Mouse (Mus musculus) hindbrain, embryonic 14.5 days (tissue): ENCODE results near the gene Notum. TPM values are rescaled to one million over a fixed set of nuclear protein-coding genes. Genes with fewer than 3 reads are reported as not detected.

ENCODE experiments used
- ATAC-seq: fragments of 200-750 bp; cut with Nextera tagmentation; 2 replicates; pipeline ENCODE4 v1.8.0; 2017; ENCODE audit warnings: moderate number of reproducible peaks, mild to moderate bottlenecking, moderate TSS enrichment, moderate library complexity; ENCODE audit not compliant: low FRiP score
- DNase-seq: peaks from one replicate; pipeline ENCODE4 v3.0.0-alpha.2; 2015; ENCODE audit warnings: low spot score
- H3K27ac ChIP-seq: fragments of 300-500 bp; sonication (generic); 2 replicates; pipeline ENCODE4 v1.5.1; 2014; ENCODE audit warnings: mild to moderate bottlenecking, moderate library complexity
- H3K27me3 ChIP-seq: fragments of 300-500 bp; sonication (generic); 2 replicates; pipeline ENCODE4 v1.6.1; 2014; ENCODE audit warnings: mild to moderate bottlenecking, low read length, mixed read lengths; ENCODE audit not compliant: control insufficient read depth, insufficient read depth
- H3K36me3 ChIP-seq: fragments of 300-500 bp; sonication (generic); replicated peaks from 2 replicates; pipeline ENCODE4 v1.6.1; 2014; ENCODE audit not compliant: control insufficient read depth, insufficient read depth
- H3K4me1 ChIP-seq: fragments of 300-500 bp; sonication (generic); replicated peaks from 2 replicates; pipeline ENCODE4 v1.6.1; 2014; ENCODE audit warnings: antibody characterized with exemption, low read length, mixed read lengths; ENCODE audit not compliant: control insufficient read depth, insufficient read depth
- H3K4me2 ChIP-seq: fragments of 300-500 bp; sonication (generic); replicated peaks from 2 replicates; pipeline ENCODE4 v1.6.1; 2014; ENCODE audit warnings: mild to moderate bottlenecking, moderate library complexity
- H3K4me3 ChIP-seq: fragments of 300-500 bp; sonication (generic); replicated peaks from 2 replicates; pipeline ENCODE4 v1.5.1; 2014; ENCODE audit warnings: mild to moderate bottlenecking, low read length
- H3K9ac ChIP-seq: fragments of 300-500 bp; sonication (generic); 2 replicates; pipeline ENCODE4 v1.6.1; 2014
- H3K9me3 ChIP-seq: fragments of 300-500 bp; sonication (generic); 2 replicates; pipeline ENCODE4 v1.6.1; 2016; ENCODE audit warnings: low read length; ENCODE audit not compliant: control insufficient read depth
- WGBS: fragments of 180-500 bp; shearing (Covaris S2); extraction: QIAGEN DNeasy Blood & Tissue Kit; methylation state at CpG from one replicate; pipeline ENCODE4 v1.1.7; 2014; 5-methylcytosine and 5-hydroxymethylcytosine counted together
- polyA plus RNA-seq: library from polyadenylated mRNA; unstranded; fragments of >200 nt; fragmentation: Nextera tagmentation; extraction: Ambion mirVana; gene quantifications from 2 replicates; pipeline ENCODE4 v1.2.1, GENCODE M21; 2014

Notum gene
- polyA plus RNA-seq, 1 experiment from 2014 or later: 2.2 TPM

DNA sequence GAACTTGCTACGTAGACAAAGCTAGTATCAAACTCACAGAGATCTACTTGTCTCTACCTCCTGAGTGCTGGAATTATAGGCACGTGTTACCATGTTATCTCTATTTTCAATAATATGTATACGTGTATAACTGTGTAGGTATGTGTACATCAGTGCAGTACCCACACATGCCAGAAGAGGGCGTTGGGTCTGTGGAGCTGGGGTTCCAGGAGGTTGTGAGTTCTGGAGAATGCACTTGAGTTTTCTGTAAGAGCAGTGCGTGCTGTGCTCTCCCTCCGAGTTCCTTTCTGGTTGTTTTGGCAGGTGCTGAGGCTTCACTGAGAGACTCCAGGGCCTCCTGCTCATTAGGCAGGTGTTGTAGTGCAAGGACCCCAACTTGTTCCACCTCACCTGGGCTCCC, 35.6 kb upstream of the Notum start:
- no peaks in the 10 kb centered on the region for H3K9me3 ChIP-seq
- ATAC-seq: no peak
- WGBS: 95% methylated on average over 6 of the region's 6 CpGs
- H3K27ac ChIP-seq: no peak overlapping the region
- H3K4me1 ChIP-seq: no peaks in the 10 kb centered on the region; the same call in 1 of the 2 replicates
- no peak overlapping the region for H3K9ac ChIP-seq
- no peaks in the 10 kb centered on the region for H3K27me3 ChIP-seq
- H3K36me3 ChIP-seq: peaks cover 45% of the 10 kb centered on the region
- no peak overlapping the region for H3K4me3 ChIP-seq
- no peak overlapping the region for H3K4me2 ChIP-seq
- no peak for DNase-seq

DNA sequence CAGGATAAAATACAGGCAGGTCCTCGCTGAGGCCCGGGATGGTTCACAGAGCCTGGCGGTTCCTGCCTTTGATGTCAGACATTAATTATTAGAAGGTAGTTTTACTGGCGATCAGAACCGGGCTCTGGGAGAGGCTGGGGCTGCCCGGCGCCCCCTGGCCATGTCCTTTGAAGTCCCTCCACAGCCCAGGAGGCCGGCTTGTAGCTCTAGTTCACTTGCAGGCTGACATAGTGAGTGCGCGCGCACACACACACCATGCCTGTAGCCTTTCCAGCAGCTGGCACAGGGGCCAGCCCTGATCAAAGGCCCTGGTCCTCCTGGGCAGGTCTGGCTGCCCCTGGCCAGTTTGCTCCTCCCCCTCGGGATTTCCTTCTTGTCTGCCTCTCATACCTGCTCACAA, 34.7 kb upstream of the Notum start:
- H3K9ac ChIP-seq: no peak overlapping the region
- no peak overlapping the region for H3K4me3 ChIP-seq
- DNase-seq: no peak
- no peak overlapping the region for H3K4me2 ChIP-seq
- no peak for ATAC-seq
- H3K4me1 ChIP-seq: no peaks in the 10 kb centered on the region; the same call in 1 of the 2 replicates
- no peaks in the 10 kb centered on the region for H3K9me3 ChIP-seq
- 42% methylated on average over 12 of the region's 12 CpGs for WGBS
- H3K27ac ChIP-seq: no peak overlapping the region
- no peaks in the 10 kb centered on the region for H3K27me3 ChIP-seq
- peaks cover 42% of the 10 kb centered on the region for H3K36me3 ChIP-seq

DNA sequence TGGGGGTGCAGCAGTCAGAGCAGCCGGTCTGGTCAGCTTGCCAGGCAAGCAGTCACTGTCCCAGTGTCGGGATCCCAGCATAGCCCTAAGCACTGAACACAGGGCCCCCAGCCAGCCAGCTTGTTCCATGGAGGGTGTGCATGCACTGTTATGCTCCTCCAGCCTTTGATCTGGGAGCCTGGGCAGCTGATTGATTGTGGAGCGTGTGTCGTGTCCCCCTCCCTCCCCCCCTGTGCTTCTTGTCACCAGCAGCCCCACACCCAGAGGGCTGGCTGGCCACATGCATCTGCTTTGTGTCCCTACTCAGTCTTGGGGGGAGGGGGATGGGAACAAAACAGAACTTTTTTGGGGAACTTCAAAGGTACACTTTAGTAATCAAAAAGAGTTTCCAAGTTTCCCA, 34.2 kb upstream of the Notum start:
- no peak for DNase-seq
- H3K27me3 ChIP-seq: no peaks in the 10 kb centered on the region
- no peaks in the 10 kb centered on the region; the same call in 1 of the 2 replicates for H3K4me1 ChIP-seq
- H3K4me3 ChIP-seq: no peak overlapping the region
- no peak overlapping the region for H3K9ac ChIP-seq
- H3K27ac ChIP-seq: no peak overlapping the region
- H3K4me2 ChIP-seq: no peak overlapping the region
- peak; percentile 46; the same call in 1 of the 2 replicates for ATAC-seq
- no peaks in the 10 kb centered on the region for H3K9me3 ChIP-seq
- peaks cover 43% of the 10 kb centered on the region for H3K36me3 ChIP-seq
- 12% methylated on average over 4 of the region's 4 CpGs for WGBS

DNA sequence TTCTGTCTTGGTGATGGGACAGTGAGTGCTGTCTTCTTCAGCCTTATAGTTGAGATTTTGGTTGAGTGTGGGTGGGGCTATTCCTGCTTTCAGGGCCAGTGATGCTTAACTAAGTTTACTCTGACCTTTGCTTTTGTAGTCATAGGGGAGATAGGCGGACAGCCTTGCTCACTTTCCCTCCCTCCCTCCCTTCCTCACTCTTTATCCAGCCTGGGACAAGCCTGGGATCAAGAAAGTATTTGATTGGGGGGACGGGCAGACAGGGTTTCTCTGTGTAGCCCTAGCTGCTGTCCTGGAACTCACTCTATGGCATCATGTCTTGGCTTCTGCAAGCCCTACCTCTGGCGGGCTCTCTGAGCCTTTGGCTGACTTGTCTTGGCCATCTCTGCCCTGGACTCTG, 32.5 kb upstream of the Notum start:
- peaks cover 51% of the 10 kb centered on the region for H3K36me3 ChIP-seq
- no peak overlapping the region for H3K9ac ChIP-seq
- H3K9me3 ChIP-seq: no peaks in the 10 kb centered on the region
- no peaks in the 10 kb centered on the region; the same call in 1 of the 2 replicates for H3K4me1 ChIP-seq
- WGBS: 58% methylated on average over 3 of the region's 3 CpGs
- H3K27me3 ChIP-seq: no peaks in the 10 kb centered on the region
- no peak overlapping the region for H3K4me3 ChIP-seq
- H3K4me2 ChIP-seq: no peak overlapping the region
- ATAC-seq: no peak
- DNase-seq: no peak
- H3K27ac ChIP-seq: no peak overlapping the region

DNA sequence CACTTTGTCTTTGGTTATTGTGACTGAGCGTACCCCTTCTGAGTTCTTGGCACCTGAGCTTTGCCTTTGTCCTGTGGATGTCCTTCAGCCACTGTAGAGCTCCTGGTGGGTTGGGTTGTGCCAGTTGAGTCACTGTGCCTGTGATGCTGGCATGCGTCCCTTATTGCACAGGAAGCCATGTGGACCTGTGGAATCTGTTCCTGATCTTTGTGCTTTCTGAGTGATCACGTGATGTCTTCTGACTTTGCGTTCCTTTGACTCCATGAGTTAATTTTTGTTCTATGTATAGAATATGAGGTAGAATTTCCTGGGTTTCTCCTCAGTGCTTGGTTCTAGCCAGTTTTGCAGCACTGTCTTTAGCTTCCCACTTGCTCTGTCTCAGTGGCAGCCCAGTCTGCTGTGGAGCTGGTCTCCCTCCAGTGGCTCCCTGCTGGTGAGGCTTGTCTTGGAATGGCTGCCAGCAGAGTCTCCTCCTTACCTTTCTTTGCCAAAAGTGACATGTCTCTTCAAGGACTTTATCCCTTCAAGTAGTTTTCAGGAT, 31.6 kb upstream of the Notum start:
- no peaks in the 10 kb centered on the region; the same call in 1 of the 2 replicates for H3K4me1 ChIP-seq
- peaks cover 60% of the 10 kb centered on the region for H3K36me3 ChIP-seq
- H3K27ac ChIP-seq: no peak overlapping the region
- H3K4me3 ChIP-seq: no peak overlapping the region
- no peaks in the 10 kb centered on the region for H3K9me3 ChIP-seq
- H3K4me2 ChIP-seq: no peak overlapping the region
- DNase-seq (no peak), ATAC-seq (no peak)
- H3K27me3 ChIP-seq: no peaks in the 10 kb centered on the region
- no peak overlapping the region for H3K9ac ChIP-seq
- 94% methylated on average over 4 of the region's 4 CpGs for WGBS

DNA sequence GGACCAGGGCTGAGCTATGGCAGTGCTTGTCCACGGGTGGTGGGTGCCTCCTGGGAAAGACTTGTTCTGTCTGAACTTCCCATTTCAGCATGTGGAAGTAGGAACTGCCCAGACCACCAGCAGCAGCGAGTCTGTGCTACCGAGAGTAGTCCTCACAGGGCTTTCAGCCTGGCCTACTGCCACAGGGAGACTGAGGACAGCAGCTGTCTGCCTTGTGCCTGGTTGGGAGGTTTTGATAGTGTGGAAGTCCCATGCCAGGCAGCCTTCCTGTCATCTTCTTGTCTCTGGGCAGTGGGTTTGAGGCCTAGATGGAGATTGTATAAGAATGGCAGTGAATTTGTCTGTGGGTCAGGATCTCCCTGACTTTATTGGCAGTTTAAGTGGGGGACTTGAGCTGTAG, 28.4 kb upstream of the Notum start:
- Histone ChIP-seq H3K9me3 (no peaks in the 10 kb centered on the region), H3K4me2 (no peak overlapping the region), H3K36me3 (peaks cover 72% of the 10 kb centered on the region), H3K4me3 (no peak overlapping the region), H3K27me3 (no peaks in the 10 kb centered on the region), H3K27ac (no peak overlapping the region), H3K9ac (no peak overlapping the region), H3K4me1 (no peaks in the 10 kb centered on the region)
- no peak for ATAC-seq
- DNase-seq: no peak
- 86% methylated on average over 3 of the region's 3 CpGs for WGBS

DNA sequence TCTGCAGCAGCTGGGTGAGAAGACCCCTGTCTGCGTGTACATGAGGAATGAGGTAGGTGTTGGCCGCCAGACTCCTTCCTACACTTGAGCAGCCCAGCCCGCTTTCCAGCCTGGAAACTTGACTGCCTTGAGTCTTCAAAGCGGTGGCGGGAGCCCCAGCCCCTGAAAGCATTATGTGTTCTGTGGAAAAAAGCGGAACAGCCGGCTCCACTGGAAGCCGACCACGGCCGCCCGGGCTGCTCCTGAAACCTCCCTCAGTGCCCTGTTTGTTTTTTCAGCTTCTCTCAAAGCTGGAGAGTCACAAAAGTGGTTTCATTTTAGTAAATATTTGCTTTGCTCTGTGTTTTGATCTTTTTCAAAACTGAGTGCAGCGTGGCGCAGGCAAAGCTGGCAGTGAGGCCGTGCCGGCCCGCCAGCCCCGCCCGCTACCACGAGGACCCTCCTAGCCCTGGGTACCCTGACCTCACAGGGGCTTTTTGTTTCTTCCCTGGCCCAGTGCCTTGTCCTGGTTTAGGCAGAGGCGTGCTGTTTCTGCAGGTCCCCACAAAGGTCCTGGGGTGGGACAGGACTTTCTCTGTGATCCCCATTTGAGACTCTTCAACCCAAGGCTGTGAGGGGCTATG, 25.8 kb upstream of the Notum start:
- Histone ChIP-seq H3K36me3 (peaks cover 70% of the 10 kb centered on the region), H3K9ac (no peak overlapping the region), H3K4me3 (no peak overlapping the region), H3K4me2 (no peak overlapping the region), H3K27ac (no peak overlapping the region), H3K9me3 (no peaks in the 10 kb centered on the region), H3K27me3 (no peaks in the 10 kb centered on the region), H3K4me1 (no peaks in the 10 kb centered on the region)
- 74% methylated on average over 20 of the region's 20 CpGs for WGBS
- DNase-seq (no peak), ATAC-seq (no peak)

DNA sequence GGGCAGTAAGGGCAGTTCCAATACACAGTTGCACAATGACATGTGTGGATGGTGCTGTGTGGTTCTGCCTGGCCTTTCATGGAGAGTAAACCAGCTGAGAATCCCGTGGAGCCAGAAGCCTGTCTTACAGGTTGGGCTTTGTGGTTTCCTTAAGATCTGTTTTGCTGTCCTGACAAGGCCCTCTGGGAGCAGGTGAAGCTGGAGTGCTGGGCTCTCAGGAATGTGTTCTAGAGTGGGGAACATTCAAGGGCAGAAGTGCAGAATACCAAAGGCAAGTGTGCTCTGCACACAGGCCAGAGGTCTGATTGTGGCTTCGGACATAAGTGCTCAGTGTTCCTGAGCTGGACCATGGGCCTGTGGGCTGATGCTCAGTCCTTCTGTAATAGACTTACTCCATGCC, 23.7 kb upstream of the Notum start:
- peaks cover 72% of the 10 kb centered on the region for H3K36me3 ChIP-seq
- ATAC-seq: no peak
- 93% methylated on average over 2 of the region's 2 CpGs for WGBS

DNA sequence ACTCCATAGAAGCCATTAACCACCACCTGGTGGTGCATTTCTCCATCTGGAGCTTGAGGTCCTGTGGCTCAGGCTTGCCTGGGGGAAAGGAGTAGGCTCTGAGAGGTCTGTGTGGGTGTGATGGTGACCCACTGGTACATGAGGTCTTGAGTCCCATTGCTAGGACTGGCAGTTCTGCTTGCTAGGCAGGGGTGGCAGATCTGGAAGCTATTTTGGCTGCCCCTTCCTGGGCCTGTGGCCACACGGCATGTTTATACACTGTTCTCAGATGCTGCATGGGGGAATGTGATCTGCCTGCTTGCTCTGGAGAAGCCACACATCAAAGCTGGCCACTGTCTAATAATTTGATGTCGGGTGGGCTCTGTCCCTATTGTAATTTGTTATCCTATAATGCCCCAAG, 23.1 kb upstream of the Notum start:
- H3K4me1 ChIP-seq: no peaks in the 10 kb centered on the region
- no peak overlapping the region for H3K27ac ChIP-seq
- H3K36me3 ChIP-seq: peaks cover 72% of the 10 kb centered on the region
- no peaks in the 10 kb centered on the region for H3K9me3 ChIP-seq
- WGBS: 91% methylated on average over 2 of the region's 2 CpGs
- ATAC-seq (no peak), DNase-seq (no peak)
- H3K4me2 ChIP-seq: no peak overlapping the region
- H3K4me3 ChIP-seq: no peak overlapping the region
- no peak overlapping the region for H3K9ac ChIP-seq
- no peaks in the 10 kb centered on the region for H3K27me3 ChIP-seq

More for the DNA sequence above, 23.7 kb upstream of the Notum start:
- DNase-seq: no peak
- H3K4me2 ChIP-seq: no peak overlapping the region
- H3K9me3 ChIP-seq: no peaks in the 10 kb centered on the region
- no peaks in the 10 kb centered on the region for H3K27me3 ChIP-seq
- H3K4me1 ChIP-seq: no peaks in the 10 kb centered on the region
- no peak overlapping the region for H3K9ac ChIP-seq
- H3K27ac ChIP-seq: no peak overlapping the region
- H3K4me3 ChIP-seq: no peak overlapping the region

DNA sequence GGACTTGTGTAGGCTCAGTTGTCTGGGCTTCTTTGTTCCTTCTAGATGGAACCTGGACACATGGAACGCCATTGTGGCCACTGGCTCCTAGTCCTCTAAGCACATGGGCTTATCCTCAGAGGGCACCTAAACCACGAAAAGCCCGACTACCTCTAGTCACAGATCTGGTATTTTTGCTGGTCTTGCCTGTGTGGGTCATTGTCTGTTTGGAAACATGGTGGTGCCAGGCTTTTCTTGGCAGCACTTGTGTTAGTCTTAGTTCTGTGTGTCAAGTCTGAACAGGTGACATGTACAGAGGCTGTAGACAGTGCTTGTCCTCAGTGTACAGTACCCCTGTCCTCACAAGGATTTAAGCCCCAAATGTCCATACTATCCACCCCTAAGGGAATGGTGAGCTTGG, 22.6 kb upstream of the Notum start:
- Histone ChIP-seq H3K36me3 (peaks cover 72% of the 10 kb centered on the region), H3K27ac (no peak overlapping the region), H3K4me3 (no peak overlapping the region), H3K27me3 (no peaks in the 10 kb centered on the region), H3K9me3 (no peaks in the 10 kb centered on the region), H3K4me2 (no peak overlapping the region), H3K4me1 (no peaks in the 10 kb centered on the region), H3K9ac (no peak overlapping the region)
- 86% methylated on average over 3 of the region's 3 CpGs for WGBS
- ATAC-seq: no peak
- DNase-seq: no peak
